Mouse (Mus musculus): ENCODE results near the gene Ngef. TPM values are rescaled to one million over a fixed set of nuclear protein-coding genes. Genes with fewer than 3 reads are reported as not detected.

Gene Ngef
- 0.02 TPM in 1 of 2 replicates, not detected in the other for polyA plus RNA-seq (2012)

DNA sequence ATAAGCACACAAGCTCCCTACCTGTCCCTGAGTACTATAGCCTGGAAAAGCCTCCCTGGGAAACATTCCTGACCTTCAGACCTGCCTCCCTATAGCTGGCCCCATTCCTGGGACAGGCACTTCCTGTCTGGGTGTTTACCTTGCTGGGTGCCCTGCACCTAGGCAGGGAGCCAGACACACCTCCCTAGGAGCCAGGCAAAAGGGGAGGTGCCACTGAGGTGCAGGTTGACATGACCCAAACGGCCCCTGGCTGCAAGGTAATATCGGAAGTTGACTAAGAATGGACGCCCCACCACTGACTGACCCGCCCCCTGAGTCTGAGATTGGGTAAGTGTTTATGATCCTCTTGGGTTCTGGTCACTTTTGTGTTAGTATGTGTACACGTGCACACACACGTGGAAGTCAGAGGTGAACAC lies at the start of gene Ngef:
Gene Ngef, minus strand, starts transcription at position 71 of the 416 bp plus-strand sequence.

DNA sequence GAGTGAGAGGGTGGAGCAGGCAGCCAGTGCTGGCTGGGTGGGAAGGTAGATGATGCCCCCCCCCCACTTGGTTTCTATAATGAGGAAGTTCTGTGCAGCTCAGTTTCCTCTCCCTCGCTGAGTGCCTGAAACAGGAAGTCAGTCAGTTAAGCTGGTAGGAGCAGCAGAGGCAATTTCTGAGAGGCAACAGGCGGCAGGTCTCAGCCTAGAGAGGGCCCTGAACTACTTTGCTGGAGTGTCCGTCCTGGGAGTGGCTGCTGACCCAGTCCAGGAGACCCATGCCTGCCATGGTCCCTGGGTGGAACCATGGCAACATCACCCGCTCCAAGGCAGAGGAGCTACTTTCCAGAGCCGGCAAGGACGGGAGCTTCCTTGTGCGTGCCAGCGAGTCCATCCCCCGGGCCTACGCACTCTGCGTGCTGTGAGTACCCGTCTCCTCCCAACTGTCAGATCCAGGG lies 46.6 kb upstream of the Ngef start, which contains the start of gene Inpp5d:
Gene Inpp5d, plus strand, starts transcription at position 102 of the 458 bp plus-strand sequence.

DNA sequence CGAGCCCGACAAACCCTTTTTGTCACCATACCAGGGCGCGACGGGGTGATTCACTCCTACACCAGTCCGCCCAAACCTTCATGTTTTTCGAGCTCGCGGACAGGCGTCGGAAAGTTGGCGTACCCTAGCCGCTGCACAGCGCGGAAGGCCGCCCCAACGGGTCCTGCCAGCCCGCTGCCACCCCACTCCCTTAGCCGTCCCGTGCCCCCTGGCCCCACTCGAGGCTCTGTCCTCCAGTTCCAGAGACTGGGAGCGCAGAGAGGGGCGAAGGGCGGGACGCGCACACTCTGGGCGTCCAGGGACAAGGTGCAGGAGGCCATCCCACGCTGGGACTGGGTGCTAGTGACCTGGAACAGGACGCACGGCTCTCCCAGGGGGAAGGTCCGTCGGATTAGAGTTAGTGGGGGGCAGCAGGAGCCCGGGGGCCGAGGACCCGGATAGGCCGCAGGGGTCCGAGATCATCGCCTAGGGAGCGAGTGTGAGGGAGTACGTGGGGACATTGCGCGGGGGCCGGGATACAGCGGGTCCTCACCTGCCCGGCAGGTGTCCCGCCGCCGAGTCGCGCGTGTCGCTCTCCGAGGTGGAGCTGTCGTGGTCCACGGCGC lies 64.0 kb downstream of the Ngef start, which contains the start of gene Neu2:
Gene Neu2, plus strand, starts transcription at position 329 of the 605 bp plus-strand sequence.

DNA sequence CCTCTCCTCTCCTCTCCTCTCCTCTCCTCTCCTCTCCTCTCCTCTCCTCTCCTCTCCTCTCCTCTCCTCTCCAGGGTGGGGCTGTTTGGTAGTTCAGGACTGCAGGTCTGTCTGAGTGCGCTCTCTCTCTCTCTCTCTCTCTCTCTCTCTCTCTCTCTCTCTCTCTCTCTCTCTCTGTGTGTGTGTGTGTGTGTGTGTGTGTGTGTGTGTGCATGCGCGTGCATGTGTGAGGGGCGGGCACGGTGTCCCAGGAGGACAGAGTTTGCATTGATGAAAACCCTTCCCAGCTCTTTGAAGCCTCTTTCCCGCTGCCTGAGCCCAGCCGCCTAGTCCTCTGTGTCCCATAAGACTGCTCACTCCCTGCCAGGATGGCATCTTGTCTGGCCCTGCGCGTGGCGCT lies 103.7 kb downstream of the Ngef start, which contains the start of gene Snorc:
Gene Snorc, plus strand, starts transcription at position 301 of the 400 bp plus-strand sequence.

Other genes with a start within 250 kb of the Ngef start
- 11.8 and 20.6 TPM in 2 replicates for gene Gigyf2, start 246.9 kb downstream of the Ngef start, polyA plus RNA-seq (2012)
- gene Kcnj13, start 179.1 kb downstream of the Ngef start, polyA plus RNA-seq (2012), result not detected in 2 replicates
- gene Snorc, start 103.6 kb downstream of the Ngef start, polyA plus RNA-seq (2012), result not detected in 2 replicates
- gene Neu2, start 64.0 kb downstream of the Ngef start, polyA plus RNA-seq (2012), result not detected in 2 replicates
- 82.9 and 93.1 TPM in 2 replicates for gene Inpp5d, start 46.4 kb upstream of the Ngef start, polyA plus RNA-seq (2012)
- gene Atg16l1, start 182.0 kb upstream of the Ngef start, polyA plus RNA-seq (2012), result 8.1 and 10.2 TPM in 2 replicates
- gene Sag, start 229.8 kb upstream of the Ngef start, polyA plus RNA-seq (2012), result 0.02 and 0.16 TPM in 2 replicates

Data from megakaryocyte-erythroid progenitor cell, adult 5 weeks (primary cell).